Mouse (Mus musculus) embryo, embryonic 11 days (tissue): ENCODE data around the gene Tbr1.
A peak's percentile ranks its signal among the peaks of the same experiment; 100 is the strongest.

Source experiments
- DNase-seq: peaks from one replicate; pipeline ENCODE4 v3.0.0-alpha.2; 2015

Gene Tbr1

GRCm38 (mm10) chr2:61802656-61803251 lies at the start of gene Tbr1:
Gene Tbr1 (plus strand): TSS chr2:61802930.
- DNase-seq = peak; percentile 59

- no peak for DNase-seq
These were observed 47.7 kb upstream of the Tbr1 start for GRCm38 (mm10) chr2:61754989-61755388.

- DNase-seq = no peak
These were observed 43.4 kb upstream of the Tbr1 start for GRCm38 (mm10) chr2:61759234-61759855.

- no peak for DNase-seq
These were observed 42.7 kb upstream of the Tbr1 start for GRCm38 (mm10) chr2:61760044-61760443.

GRCm38 (mm10) chr2:61764470-61765105 lies 38.1 kb upstream of the Tbr1 start:
- DNase-seq = no peak

GRCm38 (mm10) chr2:61765526-61765925 lies 37.2 kb upstream of the Tbr1 start:
- no peak for DNase-seq

- no peak for DNase-seq
These were observed 21.9 kb upstream of the Tbr1 start for GRCm38 (mm10) chr2:61780794-61781193.

GRCm38 (mm10) chr2:61794960-61795359 lies 7.8 kb upstream of the Tbr1 start:
- DNase-seq = no peak

GRCm38 (mm10) chr2:61798048-61798447 lies 4.7 kb upstream of the Tbr1 start:
- no peak for DNase-seq

- peak; percentile 30 for DNase-seq
These were observed 975 bp downstream of the Tbr1 start for GRCm38 (mm10) chr2:61803443-61804367.

- peak; percentile 39 for DNase-seq
These were observed 1.7 kb downstream of the Tbr1 start for GRCm38 (mm10) chr2:61804382-61804840.

- peak; percentile 40 for DNase-seq
These were observed 2.3 kb downstream of the Tbr1 start for GRCm38 (mm10) chr2:61804841-61805540.

- peak; percentile 68 for DNase-seq
These were observed 3.0 kb downstream of the Tbr1 start for GRCm38 (mm10) chr2:61805541-61806345.

GRCm38 (mm10) chr2:61806346-61806825 lies 3.7 kb downstream of the Tbr1 start:
- peak; percentile 6 for DNase-seq

- DNase-seq = peak; percentile 71
These were observed 4.4 kb downstream of the Tbr1 start for GRCm38 (mm10) chr2:61807151-61807550.

GRCm38 (mm10) chr2:61807781-61808180 lies 5.1 kb downstream of the Tbr1 start:
- no peak for DNase-seq

GRCm38 (mm10) chr2:61808776-61809175 lies 6.0 kb downstream of the Tbr1 start:
- peak; percentile 48 for DNase-seq

- DNase-seq = peak; percentile 12
These were observed 6.7 kb downstream of the Tbr1 start for GRCm38 (mm10) chr2:61809381-61809780.

- DNase-seq = no peak
These were observed 8.0 kb downstream of the Tbr1 start for GRCm38 (mm10) chr2:61810751-61811150.

GRCm38 (mm10) chr2:61811163-61811506 lies 8.4 kb downstream of the Tbr1 start:
- peak; percentile 32 for DNase-seq
